Mouse (Mus musculus): ENCODE results near the gene Clic3.
A peak's percentile ranks its signal among the peaks of the same experiment; 100 is the strongest.

Clic3 gene

DNA sequence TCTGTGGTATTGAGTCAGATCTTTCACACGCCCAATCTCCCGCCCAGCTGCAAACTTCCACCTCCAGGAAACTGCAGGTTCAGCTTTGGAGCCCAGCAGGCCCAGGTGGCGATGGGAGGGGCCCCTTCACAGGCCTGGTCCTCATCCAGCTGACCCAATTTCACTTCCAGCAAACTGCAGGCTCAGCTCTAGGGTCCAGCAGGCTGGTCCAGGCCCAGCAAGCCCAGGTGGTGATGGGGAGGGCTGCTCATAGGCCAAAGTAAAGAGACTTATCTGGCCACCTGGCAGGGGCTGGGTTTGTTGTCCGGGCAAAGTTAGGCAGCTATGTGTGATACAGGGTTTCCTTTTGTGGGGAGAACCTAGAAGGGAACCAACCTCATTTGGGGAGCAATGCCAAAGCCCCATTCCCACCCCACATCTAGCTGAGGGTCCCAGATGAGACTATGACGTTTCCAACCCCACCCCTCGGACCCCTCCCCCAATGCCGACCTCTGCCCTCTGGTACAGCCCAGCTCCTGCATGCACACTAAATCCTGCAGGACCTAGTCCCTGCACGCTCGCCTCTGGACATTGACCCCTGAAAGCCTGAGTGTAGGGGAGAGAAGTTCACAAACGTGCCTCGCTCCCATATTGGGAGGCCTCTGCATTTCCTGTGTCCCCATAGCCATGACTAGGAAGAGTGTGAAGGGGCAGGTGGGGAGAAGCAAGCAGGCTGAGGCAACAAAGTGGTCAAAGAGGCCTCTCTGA, 28.4 kb downstream of the Clic3 start:
- DNase-seq: no peak

DNA sequence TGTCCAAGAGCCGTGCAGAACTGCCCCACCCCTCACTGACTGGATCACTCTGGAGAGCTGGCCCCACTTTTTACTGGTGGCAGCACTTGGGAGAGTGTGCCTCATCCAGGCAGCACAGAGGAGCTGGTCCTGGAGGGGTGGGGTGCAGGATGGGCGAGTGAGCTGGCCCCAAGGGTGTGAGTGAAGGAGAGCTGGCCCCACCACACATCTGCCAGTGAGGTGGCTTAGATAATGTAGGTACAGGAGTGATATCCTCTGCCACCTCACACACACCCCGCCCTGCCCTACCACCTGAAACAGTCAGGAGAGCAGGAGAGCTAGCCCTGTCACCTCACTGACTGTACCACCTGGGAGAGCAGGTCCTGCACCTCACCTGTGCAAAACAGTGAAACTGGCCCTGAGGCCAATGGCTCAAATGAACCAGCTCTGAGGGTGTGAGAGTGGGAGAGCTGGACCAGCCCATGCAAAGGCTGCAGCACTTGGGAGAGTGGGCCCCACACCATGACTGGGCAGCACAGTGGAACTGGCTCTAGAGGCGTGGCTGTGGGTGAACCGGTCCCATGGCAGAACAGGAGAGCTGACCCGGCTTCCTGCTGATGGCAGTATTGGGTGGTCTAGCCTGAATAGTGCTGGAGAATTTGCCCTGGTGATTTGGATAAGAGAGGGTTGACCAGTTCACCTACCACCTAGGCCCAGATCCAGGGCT, 31.5 kb downstream of the Clic3 start:
- DNase-seq: no peak

DNA sequence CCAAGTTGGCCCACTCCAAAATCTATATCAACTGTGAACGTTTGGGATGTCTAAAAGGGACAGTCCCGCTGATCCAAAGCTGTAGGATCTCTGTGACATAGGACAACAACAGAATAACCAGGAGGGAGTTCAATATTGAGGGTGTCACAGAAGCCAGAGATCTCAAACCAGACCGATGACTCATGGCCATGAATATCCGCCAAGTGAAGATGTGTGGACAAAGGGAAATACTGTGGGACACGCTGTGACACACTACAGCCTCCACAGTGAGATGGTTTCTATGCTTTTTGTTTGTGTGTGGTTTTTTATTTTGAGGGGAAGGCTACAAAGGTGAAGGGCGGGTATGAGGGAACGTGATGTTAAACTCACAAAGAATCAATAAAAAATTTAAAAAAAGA, 32.0 kb downstream of the Clic3 start:
- DNase-seq: no peak

DNA sequence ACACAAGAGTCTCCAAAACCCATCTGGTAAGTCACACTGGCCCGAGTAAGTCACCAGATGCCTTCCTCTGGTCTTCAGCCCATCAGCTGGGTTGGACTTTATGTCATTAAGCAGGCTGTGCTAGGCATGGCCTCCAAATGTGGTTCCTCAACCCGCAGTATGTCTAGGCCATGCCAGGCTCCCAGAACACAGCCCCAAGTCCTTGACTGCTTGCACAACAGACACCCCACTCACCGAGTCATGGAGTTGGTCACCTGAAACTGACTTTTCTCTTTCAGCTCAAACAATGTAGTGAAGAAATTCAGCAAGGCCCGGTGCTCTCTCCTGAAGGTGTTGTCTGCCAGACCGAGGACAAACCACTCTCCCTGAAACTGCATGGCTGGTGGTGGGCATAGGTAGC, 36.4 kb downstream of the Clic3 start:
- DNase-seq: no peak

DNA sequence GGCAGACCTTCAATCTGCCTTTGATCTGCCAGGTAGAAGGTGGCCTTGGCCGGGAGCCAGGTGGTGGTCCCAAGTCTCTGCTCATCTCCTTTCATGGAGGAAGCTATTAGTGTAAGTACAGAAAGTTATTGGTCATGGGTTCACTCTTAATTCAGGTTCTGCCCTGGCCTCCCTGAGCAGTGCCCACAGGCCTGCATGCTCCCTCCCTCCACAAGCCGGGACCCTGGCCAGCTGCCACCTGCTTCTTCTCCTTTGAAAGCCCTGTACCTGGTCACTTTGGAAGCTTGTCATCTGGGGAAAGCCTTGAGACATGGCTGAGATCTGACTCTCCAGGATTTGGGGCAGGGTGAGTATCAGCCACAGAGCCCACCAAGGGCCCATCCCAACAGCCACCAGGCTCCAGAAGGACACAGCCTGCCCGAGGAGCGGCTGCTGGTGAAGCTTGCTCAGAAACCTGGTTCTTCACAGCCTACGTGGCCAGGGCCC, 36.9 kb downstream of the Clic3 start, which contains the start of gene Lcn12:
Gene Lcn12 (minus strand): TSS at position 436 of the 486 bp plus-strand sequence.
- no peak for DNase-seq

DNA sequence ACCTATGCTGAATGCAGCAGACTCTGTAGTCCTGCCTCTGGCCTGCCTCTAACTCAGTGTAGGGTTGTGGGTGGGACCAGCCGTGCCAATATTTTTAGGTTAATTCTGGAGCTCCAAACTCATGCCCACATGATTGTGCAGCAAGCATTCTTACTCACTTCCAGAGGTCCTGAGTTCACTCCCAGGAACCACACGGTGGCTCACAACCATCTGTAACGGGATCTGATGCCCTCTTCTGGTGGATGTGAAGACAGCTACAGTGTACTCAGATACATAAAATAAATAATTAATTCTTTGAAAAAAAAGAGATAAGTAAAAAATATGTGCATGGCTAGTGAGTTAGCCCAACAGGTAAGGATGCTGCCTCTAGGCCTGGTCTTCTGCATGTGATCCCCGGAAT, 39.8 kb downstream of the Clic3 start:
- no peak for DNase-seq

DNA sequence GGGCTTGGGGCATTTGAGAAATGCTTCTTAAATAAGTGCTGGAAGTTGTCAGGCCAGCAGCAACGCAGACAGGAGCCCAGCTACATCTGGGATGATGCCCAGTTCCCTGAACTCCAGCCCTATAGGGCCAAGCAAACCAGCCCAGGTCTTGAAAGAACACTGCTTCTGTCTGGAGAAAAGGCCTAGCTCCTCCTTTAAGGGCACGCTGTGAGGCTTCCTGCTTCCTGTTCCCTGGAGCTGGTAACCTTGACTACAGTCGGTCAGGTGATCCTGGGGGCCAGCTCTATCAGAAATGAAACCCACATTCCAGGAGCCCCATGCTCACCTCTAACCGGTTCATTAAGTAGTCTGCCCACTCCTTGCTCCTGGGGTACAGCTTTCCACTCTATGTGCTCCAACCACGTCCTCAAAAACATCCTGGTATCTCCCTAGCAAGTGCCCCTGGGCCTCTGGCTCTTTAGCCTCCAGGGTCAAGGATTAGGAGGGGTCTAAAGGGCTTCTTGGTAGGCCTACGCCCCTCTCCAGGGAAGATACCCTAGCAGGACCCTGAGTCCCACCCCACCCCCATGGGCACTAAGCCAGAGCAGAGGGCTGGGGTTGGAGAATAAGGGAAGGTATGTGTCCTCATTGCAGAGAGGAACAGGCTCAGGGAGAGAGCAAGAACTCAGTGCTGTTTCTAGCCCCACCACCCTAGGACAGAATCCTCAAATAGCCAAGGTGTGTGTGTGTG, 41.4 kb downstream of the Clic3 start:
- DNase-seq: no peak

DNA sequence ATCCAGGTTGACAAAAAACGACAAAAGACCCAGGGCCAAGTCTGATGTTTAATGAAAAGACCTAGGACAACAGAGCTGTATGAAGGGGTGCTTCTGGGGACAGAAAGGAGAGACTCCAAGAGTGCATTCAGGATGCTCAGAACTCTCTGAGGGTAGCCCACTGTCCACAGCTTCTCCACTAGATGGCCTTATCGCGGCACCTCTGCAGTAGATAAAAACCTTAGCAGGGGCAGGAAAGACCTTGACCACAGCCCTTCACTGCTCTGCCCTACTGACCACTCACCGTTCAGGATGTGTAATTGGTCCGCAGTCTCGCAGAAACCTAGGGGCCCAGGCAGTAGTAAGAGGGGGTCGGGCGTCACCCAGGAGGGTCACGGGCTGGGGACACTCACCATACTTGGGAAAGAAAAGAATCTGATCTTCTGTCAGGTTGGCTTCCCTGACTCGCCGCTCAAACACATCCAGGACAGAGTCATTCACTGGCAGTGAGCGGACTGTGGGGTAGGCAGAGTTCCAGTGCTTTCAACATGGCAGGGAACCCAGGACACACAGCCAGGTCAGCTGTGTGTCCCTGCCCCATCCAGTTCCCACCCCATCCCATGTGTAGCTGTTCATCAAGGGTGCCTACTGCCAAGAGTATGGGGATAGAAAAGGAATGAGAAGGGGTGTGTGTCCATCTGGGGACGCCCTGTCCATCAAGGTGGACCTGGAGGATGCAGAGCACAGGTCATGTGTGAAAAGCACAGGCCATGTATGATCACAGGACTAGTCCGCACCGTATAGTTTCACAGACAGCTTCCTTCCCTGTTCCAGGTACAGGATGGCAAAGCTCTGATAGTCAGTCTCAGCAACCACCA, 42.2 kb downstream of the Clic3 start:
- DNase-seq: no peak

DNA sequence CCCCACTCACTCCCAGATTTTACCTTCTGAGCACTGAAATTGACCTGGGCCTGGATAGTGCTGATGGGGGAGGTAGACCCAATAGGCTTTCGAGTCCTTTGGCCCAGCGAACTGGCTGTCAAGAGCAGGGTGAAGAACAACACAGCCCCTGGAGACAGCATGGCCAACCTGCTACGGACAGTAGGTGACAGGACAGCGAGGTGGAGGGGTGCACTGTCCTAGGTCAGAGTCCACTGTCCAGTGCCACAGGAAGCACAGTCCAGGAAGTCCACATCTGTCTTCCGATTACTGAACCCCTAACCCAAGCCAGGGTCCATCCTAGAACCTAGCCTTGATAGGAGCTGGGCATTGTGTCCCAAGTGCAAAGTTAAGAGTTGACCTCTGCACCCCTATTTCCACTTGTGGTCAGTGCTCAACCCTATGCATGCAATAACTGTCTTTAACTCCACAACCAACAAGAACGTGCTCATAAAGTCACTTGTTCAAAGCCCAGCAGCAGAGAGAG, 43.5 kb downstream of the Clic3 start:
- no peak for DNase-seq

DNA sequence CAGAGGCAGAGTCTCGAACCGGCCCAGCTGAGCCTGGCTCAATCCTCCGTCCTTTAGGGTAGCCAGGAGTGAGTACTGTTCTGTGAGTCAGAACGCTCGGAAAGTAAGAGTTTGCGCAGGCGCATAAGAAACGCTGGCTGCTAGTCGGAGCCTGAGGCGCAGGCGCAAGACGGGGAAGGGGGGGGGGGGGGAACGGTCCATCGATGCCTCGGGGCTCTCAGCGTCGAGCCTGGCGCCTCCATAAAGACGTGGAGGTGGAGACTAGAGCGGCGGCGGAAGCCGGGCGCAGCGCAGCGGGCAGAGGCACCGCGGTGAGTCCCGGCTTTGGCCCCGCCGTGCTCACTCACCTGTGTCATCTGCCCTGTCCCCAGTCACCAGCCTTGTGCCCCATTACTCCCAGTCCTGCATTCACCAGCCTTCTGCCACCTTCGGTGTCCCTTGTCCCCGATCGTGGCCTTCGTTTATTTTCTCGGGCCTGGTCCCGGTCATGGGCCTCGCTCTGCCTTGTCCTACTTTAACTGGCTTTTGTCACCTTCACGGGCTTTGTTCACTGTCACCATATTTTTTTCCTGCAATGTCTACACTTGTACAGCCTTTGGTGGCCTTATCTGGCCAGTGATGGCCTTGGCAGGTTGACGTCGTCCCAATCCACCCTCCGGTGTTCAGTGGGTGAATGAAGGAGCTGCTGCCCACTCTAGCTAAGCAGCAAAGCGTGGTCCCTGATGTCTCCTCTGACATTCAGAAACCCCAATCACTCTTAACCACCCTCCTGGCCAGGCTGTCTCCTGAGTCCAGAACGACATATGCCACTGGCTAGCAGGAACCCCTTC, 44.2 kb downstream of the Clic3 start, which contains the start of gene Fbxw5:
Gene Fbxw5 (plus strand): TSS at position 175 of the 830 bp plus-strand sequence.
- DNase-seq: peak; percentile 87 to 91

DNA sequence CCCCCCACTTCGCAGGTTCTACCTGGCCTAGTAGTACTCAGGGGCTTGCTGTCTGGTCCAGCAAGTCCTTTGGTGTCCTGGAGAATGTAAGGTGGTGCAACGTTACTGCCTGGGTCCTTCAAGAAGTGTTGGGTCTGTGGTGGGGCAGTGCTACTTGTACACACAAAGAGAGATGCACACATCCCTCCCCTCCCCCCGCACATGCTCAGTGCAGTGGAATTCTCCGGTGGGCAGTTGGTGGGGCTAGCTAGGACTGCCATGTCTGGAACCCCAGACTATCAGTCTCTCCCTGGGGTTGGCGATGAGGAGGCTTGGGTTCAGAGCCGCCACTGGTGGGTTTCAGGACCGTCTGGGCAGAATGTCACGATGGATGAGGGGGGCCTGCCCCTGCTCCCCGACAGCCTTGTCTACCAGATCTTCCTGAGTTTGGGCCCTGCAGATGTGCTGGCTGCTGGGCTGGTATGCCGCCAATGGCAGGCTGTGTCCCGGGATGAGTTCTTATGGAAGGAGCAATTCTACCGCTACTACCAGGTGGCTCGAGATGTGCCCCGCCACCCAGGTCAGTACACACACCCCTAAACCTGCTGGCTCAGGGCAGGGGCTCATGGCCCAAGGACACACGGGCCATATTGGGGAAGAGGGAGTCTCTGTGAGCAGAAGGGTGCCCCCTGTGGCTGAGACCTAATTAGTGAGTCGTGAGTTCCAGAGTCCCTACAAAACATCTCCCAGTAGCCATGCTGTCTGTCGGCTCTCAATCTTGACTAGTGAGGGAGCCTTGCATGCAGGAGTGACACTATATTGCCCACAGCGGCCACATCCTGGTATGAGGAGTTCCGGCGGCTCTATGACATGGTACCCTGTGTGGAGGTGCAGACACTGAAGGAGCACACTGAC, 45.2 kb downstream of the Clic3 start, which contains the start of gene C8g:
Gene C8g (minus strand): TSS at position 127 of the 894 bp plus-strand sequence.
- DNase-seq: no peak

DNA sequence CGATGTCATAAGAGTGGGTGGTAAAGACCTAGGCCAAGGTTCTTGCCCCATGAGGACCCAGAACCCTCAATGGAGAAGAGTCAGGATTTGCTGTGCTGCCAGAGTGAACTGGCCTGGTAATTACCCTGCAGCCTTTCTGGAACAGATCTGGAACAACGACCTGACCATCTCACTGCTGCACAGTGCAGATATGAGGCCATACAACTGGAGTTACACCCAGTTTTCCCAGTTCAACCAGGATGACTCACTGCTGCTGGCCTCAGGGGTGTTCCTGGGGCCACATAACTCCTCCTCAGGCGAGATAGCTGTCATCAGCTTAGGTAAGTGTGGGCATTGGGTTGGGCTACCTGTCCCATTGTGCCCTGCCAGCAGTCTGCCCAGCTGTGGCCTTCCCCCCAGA, 46.1 kb downstream of the Clic3 start:
- no peak for DNase-seq

DNA sequence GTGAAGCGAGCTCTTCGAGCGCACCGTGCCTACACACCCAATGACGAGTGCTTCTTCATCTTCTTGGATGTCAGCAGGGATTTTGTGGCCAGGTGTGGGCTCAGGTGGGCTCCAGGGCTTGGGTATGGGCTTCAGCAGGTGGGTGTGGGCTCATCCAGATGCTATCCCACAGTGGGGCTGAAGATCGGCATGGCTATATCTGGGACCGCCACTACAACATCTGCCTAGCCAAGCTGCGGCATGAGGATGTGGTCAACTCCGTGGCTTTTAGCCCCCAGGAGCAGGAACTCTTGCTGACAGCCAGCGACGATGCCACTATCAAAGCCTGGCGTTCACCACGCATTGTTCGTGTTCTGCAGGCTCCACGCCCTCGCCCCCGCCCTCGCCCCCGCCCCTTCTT, 47.9 kb downstream of the Clic3 start:
- no peak for DNase-seq

DNA sequence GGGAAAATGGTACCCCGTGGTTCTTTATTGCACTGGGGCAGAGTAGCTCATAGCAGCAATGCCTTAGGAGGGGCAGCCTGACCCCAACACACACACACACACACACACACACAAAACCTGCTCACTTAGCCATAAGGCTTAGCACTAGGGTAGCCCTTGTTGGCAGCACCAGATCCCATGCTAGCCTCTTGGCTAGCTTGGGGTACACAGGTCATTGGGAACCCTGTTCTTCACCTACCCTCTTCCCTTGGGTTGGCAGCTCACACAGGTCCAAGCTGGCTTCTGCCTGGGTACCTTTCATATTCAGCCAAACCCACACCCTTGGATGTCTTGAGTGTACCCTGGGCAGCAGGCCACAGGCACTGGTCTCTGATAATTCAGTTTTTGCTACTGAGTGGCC, 48.4 kb downstream of the Clic3 start:
- no peak for DNase-seq

DNA sequence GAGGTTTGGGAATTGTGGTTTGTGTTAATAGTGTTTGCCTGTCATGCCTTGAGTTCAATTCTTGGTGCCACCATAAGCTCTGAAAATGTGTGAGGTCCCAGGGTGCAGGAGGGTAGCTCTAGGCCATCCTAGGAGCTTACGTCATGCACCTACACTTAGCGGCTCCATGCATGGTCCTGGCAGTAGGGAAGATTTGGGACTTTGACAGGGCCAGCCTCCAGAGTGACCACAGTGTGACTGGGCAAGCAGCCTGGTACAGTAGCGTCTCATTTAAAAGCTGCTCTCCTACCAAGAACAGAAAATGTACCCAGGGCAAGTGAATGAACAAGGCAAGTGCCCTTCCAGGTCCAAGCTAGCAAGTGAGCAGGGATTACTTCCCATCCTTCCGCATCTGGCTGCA, 49.2 kb downstream of the Clic3 start:
- DNase-seq: no peak

DNA sequence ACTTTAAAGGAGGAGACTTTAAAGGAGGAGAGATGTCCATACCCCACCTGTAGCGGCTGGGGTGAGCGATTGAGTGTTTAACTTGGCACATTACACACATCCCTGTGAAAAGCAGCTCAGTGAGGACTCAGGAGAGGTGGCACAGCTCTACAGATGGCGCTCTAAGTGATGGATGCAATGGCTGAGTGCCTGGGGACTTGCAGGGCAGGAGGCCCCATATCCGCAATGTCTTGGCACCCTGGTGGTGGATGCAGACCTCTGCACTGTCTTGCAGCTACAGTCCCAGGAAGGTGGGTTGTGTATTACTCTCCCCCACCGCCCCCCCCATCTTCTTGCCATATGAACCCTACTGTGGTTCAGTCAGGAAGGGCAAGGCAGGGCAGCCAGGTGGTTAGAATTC, 50.3 kb downstream of the Clic3 start:
- DNase-seq: peak; percentile 41 to 63
